Mouse (Mus musculus): ENCODE results near the gene Stc2.

Gene Stc2

DNA sequence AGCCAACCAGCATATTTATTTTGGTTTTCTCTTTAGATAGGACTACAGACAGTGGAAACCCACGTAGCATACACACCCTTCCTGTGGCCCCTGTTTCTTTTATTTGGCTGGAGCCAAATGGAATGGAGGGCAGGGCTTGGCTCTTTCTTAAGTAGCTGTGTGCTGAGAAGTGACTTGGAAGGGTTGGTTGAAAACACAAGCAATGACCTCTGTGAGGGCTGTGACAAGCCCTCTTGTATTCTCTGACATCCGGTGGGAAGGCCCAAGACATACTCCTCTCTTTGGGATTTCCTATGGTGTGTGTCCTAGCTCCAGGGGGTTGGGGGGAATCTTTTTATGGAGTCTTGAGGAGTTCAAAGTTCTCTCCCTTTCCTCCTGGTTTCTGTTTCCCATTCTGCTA, 3.5 kb downstream of the Stc2 start:
- no peak for DNase-seq (ENCODE audit: low spot score in 2 of 2)

DNA sequence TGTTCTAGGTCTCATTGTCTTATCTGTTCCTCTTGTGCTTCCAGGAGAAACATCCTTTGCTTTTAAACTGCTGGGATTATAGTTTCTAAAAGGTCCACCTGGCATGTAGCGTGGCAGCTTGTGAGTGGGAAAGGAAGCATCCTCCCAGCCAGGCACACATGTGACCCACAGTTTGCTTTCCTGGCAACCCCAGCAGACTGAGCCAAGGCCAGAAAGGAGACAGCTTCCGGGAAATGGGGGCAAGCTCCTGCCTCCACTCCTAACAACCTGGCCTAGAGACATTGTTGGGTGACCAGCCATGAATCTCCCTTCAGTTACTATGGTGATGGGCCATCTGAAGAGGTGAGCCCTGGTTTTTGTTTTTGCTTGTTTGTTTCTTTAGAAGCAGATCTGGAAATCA, 3.9 kb downstream of the Stc2 start:
- DNase-seq (ENCODE audit: low spot score in 2 of 2), result no peak

DNA sequence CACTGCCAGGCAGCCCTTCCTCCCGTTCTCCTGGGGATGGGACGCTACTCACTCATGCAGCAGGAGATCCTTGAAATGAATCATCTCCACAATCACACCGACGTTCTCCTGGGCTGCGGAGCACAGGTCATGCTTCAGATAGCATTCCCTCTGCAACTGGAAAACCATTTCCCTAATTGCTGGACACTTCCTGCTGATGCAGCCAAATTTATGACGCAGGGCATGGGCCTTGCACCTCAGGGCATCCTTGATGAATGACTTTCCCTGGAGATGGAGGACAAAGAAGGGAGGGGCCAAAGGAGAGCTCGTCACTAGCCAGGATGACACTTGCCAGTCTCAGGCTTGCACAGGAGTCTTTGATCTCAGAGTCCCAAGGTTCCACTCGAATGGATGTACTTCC, 4.6 kb downstream of the Stc2 start:
- DNase-seq (ENCODE audit: low spot score in 2 of 2), result no peak

DNA sequence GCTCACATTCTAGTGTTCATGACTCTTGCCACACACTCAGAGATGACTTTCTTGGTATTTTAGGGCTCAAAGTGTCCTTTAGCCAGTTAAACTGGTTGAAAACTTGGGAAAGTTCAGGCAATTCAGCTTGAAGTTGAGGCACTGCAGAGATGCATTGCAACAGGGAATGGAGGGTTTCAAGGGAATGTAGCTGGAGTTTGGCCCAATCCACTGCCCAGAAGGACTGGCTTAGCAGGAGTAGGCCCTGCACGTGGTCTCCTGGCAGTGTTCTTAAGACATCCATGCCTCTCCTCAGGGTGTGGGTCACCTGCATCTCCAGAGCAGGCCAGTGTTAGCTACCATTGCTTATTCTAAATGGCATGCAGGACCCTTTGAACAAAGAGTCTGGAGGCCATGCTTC, 7.0 kb downstream of the Stc2 start:
- DNase-seq (ENCODE audit: low spot score in 2 of 2), result no peak

DNA sequence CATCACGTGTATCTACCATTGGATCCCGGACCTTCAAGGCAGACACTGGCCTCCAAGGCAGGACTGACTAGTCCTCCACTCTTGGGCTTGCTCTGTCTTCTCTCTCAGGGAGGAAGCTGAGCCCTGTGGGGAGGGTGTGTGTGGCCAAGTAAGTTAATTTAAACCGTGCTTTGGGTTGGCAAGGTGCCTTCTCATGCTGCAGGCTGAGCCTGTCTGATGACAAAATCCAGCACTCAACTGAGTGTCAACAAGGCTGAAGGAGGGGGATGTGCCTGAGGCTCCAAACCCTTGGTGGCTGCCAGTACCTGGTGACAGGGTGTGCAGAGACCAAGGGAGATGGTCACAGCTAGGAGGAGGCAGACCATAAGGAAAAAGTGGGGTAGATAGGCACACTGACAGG, 7.5 kb downstream of the Stc2 start:
- DNase-seq (ENCODE audit: low spot score in 2 of 2), result no peak

DNA sequence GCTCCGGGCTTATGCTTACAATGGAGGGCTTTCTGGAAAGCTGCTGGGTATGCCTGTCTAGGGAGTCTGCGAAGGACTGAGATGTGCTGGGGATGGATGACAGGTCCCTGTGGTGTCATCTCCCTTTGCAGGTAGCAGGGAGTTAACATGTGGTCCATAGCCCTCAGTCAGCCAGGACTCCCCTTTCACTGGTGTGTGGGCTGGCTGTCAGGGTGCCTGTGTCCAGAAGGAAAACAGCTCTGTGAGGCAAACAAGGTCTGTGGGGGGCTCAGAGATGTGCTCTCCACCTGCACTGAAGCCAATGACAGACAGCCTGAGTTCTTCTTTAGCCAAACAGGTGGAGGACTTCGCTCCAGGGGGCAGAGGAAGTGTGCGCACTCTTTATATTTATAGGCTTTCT, 8.8 kb downstream of the Stc2 start:
- no peak for DNase-seq (ENCODE audit: low spot score in 2 of 2)

DNA sequence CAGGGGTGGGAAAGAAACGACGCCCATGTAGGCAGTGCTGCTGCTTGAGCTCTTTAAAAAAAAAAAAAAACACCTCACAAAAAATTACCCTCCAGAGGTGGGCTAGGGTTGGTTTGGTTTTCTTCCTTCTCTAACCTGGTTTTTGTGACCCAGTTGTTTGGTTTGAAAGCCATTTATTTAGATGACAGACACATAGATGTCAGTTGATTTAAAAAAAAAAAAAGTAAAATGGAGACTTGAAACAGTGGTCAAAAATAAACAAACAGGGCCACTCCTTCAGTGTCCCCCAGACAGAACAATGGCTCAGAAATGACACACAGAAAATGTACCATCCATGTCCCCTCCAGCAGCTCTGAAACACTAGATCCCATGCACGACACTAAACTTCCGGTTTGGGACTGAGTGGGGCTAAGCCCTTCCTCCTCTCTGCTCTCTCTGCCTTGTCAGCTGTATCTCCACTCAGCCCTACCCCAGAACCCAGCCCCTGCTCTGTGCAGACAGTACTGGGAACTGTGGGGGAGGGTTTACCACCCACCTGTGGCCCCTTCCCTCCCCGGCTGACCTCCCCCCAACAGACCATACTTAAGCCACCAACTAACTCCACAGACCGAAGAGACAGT, 10.5 kb downstream of the Stc2 start:
- no peak for DNase-seq (ENCODE audit: low spot score in 2 of 2)

DNA sequence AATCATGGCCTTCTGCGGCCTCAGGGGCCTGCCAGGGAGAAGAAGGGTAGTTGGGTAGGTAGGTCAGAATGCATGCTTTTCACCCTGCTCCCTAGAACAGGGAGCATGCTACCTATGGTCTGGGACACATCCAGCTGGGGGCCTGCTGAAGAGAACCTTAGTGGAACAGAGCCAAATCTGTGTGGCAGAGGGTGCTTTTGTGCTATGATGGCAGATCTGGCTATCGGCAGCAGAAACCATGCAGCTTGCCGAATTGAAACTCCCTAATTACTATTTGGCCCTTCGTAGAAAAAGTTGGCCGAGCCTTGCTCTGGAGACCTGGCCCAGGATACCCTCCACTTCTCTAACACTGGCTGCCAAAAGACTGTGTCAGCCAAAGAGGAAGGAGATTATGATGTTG, 11.4 kb downstream of the Stc2 start:
- DNase-seq (ENCODE audit: low spot score in 2 of 2), result no peak

DNA sequence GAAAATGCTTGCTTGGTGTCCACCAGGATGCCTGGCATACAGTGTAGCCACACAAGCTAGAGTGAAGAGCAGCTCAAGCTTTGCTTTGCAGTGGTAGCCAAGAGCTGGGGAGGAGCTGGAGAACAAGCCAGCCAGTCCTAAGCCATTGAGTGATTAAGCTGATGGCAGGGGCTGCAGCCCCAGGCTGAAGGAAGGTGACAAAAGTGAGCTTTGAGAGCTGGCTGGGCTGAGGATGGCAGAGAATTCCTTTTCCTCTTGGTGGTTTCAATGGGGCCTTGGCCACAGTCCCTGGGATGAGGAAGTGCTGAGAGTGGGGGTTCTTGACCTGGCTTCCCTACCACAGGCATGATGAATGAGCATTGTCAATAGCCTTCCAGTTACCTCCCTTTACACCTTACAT, 13.0 kb downstream of the Stc2 start:
- DNase-seq (ENCODE audit: low spot score in 2 of 2), result no peak

DNA sequence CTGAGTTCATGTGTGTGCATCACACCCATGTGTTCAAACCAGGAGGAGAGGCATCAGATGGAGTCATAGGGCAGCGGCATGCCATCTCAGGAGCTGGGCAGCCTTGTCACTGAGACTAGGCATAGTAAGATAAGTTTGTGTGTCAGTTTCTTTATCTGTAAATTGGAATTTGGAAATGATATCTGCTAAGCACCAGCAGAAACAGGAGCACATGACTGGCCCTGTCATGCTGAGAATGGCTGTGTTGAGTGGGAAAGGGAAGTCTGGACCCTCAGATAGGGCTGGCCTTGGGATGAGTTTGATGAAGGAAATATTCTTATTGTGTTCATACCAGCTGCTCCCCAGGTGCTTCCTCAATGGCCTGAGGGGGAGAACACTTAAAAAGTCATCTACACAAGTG, 14.1 kb downstream of the Stc2 start:
- no peak for DNase-seq (ENCODE audit: low spot score in 2 of 2)

DNA sequence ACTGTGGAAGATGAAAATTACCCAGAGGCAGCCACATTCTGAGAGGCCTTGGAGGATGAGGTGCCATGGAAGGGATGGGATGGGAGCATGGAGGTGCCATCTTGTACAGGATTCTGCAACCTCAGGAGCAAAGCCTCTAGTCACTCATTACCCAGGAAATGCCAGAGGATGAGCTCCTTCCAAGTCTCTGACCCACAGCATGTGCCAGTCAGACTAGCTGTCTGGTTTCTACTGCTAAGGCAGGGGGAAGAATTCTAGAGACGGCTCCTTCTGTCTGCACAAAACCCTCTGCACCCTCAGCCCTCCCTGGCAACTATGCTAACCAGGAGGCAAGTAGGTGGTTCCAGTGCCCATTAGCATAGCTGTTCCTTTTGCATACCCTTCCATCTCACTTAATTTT, 15.4 kb downstream of the Stc2 start:
- DNase-seq (ENCODE audit: low spot score in 2 of 2), result no peak

Data from frontal cortex, postnatal 14 days (tissue).